Mouse (Mus musculus) intestine, postnatal 0 days (tissue): ENCODE data around the gene Rtf1. TPM values are rescaled to one million over a fixed set of nuclear protein-coding genes. Genes with fewer than 3 reads are reported as not detected.
A peak's percentile ranks its signal among the peaks of the same experiment; 100 is the strongest.

Experiments
- ATAC-seq: fragments of 200-750 bp; cut with Nextera tagmentation; 2 replicates; pipeline ENCODE4 v1.8.0; 2017; ENCODE audit warnings: mild to moderate bottlenecking, moderate TSS enrichment, moderate library complexity
- H3K27ac ChIP-seq: fragments of 300-500 bp; sonication (generic); 2 replicates; pipeline ENCODE4 v1.5.1; 2014; ENCODE audit warnings: mild to moderate bottlenecking, low read depth, low read length, moderate library complexity
- H3K27me3 ChIP-seq: fragments of 300-500 bp; sonication (generic); replicated peaks from 2 replicates; pipeline ENCODE4 v1.6.1; 2014; ENCODE audit warnings: low read length, mixed read lengths; ENCODE audit not compliant: control insufficient read depth, insufficient read depth
- H3K36me3 ChIP-seq: fragments of 300-500 bp; sonication (generic); 2 replicates; pipeline ENCODE4 v1.6.1; 2014; ENCODE audit warnings: mild to moderate bottlenecking, moderate library complexity; ENCODE audit not compliant: control insufficient read depth, insufficient read depth
- H3K4me1 ChIP-seq: fragments of 300-500 bp; sonication (generic); replicated peaks from 2 replicates; pipeline ENCODE4 v1.6.1; 2014; ENCODE audit warnings: antibody characterized with exemption, low read length, mixed read lengths; ENCODE audit not compliant: control insufficient read depth, insufficient read depth
- H3K4me2 ChIP-seq: fragments of 300-500 bp; sonication (generic); replicated peaks from 2 replicates; pipeline ENCODE4 v1.6.1; 2014; ENCODE audit warnings: low read depth, mild to moderate bottlenecking, moderate library complexity
- H3K4me3 ChIP-seq: fragments of 300-500 bp; sonication (generic); 2 replicates; pipeline ENCODE4 v1.5.1; 2014; ENCODE audit warnings: low read depth, low read length
- H3K9ac ChIP-seq: fragments of 300-500 bp; sonication (generic); 2 replicates; pipeline ENCODE4 v1.6.1; 2014; ENCODE audit warnings: mild to moderate bottlenecking, low read depth, low read length
- H3K9me3 ChIP-seq: fragments of 300-500 bp; sonication (generic); 2 replicates; pipeline ENCODE4 v1.6.1; 2016; ENCODE audit warnings: mixed run types; ENCODE audit not compliant: control insufficient read depth
- CTCF ChIP-seq: sonication (generic); IDR thresholded peaks from 2 replicates; pipeline ENCODE4 v1.5.1; 2016; ENCODE audit warnings: low read depth, mild to moderate bottlenecking, control low read depth, antibody characterized with exemption, moderate library complexity
- WGBS: fragments of 180-500 bp; shearing (Covaris S2); extraction: QIAGEN DNeasy Blood & Tissue Kit; methylation state at CpG from one replicate; pipeline ENCODE4 v1.1.7; 2014; 5-methylcytosine and 5-hydroxymethylcytosine counted together
- polyA plus RNA-seq: library from polyadenylated mRNA; unstranded; fragments of >200 nt; fragmentation: Nextera tagmentation; extraction: Ambion mirVana; gene quantifications from 2 replicates; pipeline ENCODE4 v1.2.1, GENCODE M21; 2015

Gene Rtf1
- polyA plus RNA-seq, 1 experiment from 2014 or later = 29.4 TPM

- Histone ChIP-seq H3K9ac (no peak overlapping the region), H3K9me3 (no peaks in the 10 kb centered on the region), H3K4me3 (no peak overlapping the region), H3K4me1 (peaks cover 7% of the 10 kb centered on the region; the same call in 1 of the 2 replicates), H3K27me3 (no peaks in the 10 kb centered on the region), H3K27ac (no peak overlapping the region), H3K4me2 (no peak overlapping the region), H3K36me3 (no peaks in the 10 kb centered on the region)
- WGBS = 81% methylated on average over 7 of the region's 7 CpGs
- no peak for ATAC-seq
- TF ChIP-seq CTCF = no peak
Measured at GRCm38 (mm10) chr2:119747554-119747953, 72.7 kb downstream of the Rtf1 start.

- no peaks in the 10 kb centered on the region for H3K9me3 ChIP-seq
- no peak overlapping the region for H3K4me3 ChIP-seq
- ATAC-seq = no peak
- no peak overlapping the region for H3K9ac ChIP-seq
- peaks cover 7% of the 10 kb centered on the region; the same call in 1 of the 2 replicates for H3K4me1 ChIP-seq
- H3K27ac ChIP-seq = no peak overlapping the region
- H3K27me3 ChIP-seq = no peaks in the 10 kb centered on the region
- TF ChIP-seq CTCF = no peak
- no peaks in the 10 kb centered on the region for H3K36me3 ChIP-seq
- 80% methylated on average over 13 of the region's 13 CpGs for WGBS
- no peak overlapping the region for H3K4me2 ChIP-seq
Measured at GRCm38 (mm10) chr2:119749260-119749659, 74.4 kb downstream of the Rtf1 start.

DNA sequence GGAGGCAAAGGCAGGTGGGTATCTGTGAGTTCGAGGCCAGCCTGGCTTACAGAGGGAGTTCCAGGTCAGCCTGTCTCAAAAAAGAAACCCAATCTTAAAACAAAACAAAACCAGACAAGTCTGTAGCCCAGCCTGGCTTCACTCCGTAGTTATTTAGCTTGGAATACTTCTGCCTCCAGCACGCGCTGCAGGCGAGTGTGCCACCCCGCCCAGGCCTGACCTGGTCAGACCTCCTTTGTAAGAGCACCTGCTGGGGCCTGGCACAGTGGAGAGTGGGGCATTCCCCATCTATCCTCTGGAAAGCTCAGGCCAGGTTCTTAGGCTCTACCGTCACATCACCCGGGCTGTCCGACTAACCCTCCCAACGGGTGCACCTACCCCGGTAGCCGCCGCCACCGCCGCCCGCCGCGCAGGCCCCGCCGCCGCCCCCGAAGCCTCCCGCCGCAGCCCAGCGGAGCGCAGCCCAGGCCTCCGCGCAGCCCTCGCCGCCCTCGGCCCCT lies 82.8 kb downstream of the Rtf1 start:
- peaks cover 25% of the 10 kb centered on the region for H3K27me3 ChIP-seq
- peak; percentile 34; the same call in 1 of the 2 replicates for ATAC-seq
- peaks cover 3% of the 10 kb centered on the region; the same call in 1 of the 2 replicates for H3K4me1 ChIP-seq
- peak overlapping the region; percentile 43 for H3K9ac ChIP-seq
- H3K27ac ChIP-seq = no peak overlapping the region
- H3K36me3 ChIP-seq = no peaks in the 10 kb centered on the region
- peak overlapping the region; percentile 100 for H3K4me2 ChIP-seq
- WGBS = 5% methylated on average over 29 of the region's 31 CpGs
- TF ChIP-seq CTCF = no peak
- peak overlapping the region; percentile 77 for H3K4me3 ChIP-seq
- H3K9me3 ChIP-seq = no peaks in the 10 kb centered on the region

DNA sequence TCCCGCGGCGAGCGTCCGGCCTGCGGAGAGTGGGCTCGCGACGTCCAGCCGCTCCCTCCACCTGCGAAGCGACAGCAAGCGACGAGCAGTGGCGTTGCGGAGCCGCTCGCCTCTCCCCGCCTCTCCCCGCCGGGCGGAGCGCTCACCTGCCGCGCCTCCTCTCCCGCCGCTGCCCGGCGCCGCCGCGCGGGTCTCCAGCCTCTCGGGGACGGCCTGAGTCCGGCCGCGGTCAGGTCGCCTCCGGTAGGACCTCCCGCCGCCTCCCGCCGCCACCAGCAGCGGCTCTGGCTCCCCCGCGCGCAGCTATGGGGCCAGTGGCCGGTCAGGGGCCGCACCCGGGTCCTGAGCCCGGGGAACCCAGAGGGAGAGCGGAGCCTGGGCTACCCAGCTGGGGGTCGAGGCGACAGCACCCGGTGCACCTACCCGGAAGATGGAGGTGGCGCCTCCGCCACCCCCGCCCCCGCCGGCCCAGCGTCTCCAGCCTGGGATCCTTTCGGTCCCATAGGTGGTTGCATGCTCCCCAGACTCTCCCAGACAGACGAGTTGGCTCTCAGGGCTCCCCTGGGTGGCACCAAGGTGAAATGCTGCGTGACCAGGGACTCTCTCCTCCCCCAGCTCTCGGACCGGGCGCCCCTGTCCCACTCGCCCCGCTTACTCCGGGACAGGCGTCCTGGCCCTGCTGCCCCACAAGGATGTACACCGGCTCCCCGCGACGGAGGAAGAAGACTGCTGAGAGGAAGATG lies 83.4 kb downstream of the Rtf1 start:
- H3K27me3 ChIP-seq = peaks cover 25% of the 10 kb centered on the region
- no peak overlapping the region for H3K27ac ChIP-seq
- peak overlapping the region; percentile 77 for H3K4me3 ChIP-seq
- H3K36me3 ChIP-seq = 0 out of 2 replicates have a peak, but pooled peaks cover under 1% of the 10 kb centered on the region
- peak overlapping the region; percentile 43 for H3K9ac ChIP-seq
- H3K4me1 ChIP-seq = peaks cover 3% of the 10 kb centered on the region; the same call in 1 of the 2 replicates
- H3K9me3 ChIP-seq = no peaks in the 10 kb centered on the region
- under 1% methylated on average over 58 of the region's 77 CpGs for WGBS
- TF ChIP-seq CTCF = no peak
- peak; percentile 39 for ATAC-seq
- peak overlapping the region; percentile 100 for H3K4me2 ChIP-seq

DNA sequence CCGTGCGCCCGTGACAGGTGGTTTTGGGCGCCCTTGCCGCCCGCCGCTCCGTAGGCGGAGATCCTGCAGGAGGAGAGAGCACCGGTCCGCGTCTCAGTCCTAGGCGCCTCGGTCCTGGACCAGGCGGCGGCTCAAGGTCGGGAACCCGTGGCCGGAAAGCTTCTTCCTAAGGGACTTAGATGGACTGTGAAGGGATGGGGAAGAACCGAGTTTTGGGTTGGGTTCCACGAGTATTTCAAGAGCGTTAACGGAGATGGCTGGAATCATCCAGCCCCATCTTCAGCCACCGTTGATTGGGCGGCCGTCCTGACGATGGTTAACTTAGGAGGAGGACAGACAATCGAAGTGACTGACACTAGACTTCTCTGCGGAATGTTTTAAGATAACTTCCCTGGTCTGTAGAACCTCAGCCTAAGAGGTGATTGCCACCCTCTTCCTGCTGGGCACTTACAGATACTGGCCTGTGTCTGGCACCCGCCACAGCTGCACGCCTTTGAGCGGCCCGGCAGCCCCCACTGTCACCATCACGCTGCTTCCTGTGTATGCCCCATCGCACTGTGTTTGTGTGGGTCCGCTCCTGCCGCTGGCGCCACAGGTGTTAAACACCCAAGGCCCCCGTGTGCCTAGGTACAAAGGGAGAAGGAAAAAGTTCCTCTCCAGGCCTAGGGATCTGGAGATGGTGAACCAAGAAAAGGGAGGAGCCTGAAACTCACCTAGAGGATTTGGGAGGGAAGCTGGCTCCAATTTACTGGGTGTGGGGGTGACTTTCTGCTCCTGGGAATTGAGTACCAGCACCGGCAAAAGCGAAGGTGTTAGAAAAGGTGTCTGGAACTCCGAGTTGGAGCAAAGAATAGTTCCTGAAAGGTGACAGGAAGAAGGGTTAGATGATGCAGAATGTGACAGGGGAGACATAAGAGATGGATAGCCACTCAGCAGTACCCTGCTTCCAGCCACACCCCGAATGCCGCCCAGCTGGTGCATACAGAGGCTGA lies 84.3 kb downstream of the Rtf1 start:
- Histone ChIP-seq H3K4me3 (peak overlapping the region; percentile 77), H3K36me3 (peaks cover 9% of the 10 kb centered on the region), H3K9me3 (no peaks in the 10 kb centered on the region), H3K4me2 (peak overlapping the region; percentile 100), H3K27me3 (peaks cover 25% of the 10 kb centered on the region), H3K4me1 (peaks cover 3% of the 10 kb centered on the region; the same call in 1 of the 2 replicates), H3K9ac (peak overlapping the region; percentile 43; the same call in 1 of the 2 replicates), H3K27ac (no peak overlapping the region)
- 11% methylated on average over 44 of the region's 44 CpGs for WGBS
- no peak for TF ChIP-seq CTCF
- no peak; the same call in 1 of the 2 replicates for ATAC-seq
